Mouse (Mus musculus): ENCODE results near the gene Ttc25.

The Ttc25 gene

DNA sequence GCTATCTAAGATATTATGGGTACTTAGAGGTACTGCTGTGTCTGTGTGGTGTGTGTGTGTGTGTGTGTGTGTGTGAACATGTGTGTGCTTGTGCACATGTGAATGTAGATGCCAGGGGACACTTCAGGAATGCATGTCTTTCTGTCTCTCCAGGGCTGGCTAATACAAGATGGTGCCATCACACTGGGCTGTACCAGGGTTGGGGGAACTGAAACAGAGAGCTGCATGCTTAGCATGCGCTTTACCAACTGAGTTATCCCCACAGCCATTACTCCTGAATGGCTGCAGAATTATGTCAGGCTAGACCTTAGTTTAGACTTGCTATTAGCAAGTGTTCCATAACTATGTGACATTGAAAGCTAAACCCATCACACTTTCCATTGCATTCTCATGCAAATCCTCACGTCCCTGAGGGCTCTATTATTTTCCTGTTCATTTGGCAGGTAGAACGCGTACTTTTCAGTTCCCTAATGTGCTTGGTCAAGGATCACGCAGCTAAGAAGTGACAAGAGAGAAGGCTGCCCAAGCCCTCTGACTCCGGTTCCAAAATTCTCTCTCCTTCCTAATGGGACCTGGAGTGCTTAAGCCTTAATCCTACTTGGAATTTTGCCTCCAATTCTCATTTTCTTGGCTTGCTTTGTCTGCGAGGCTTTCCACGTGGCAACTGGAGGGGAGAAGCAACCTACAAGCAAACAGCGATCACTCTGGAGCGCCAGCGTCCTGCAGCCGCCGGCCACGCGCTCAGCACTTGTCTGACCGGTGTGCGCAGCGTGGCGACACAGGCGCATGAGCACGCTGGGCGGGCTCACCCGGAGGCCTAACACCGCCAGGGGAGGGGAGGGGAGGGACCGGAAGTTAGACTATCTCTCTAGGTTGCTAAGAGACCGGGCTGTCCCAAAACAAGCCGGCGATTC lies at the start of gene Ttc25:
Ttc25 (plus strand) TSS at position 776 of the 914 bp plus-strand sequence.
- peak; percentile 90 to 94 for DNase-seq

GRCm38 (mm10) chr11:100500241-100500640 lies 45.2 kb upstream of the Ttc25 start:
- no peak for DNase-seq

GRCm38 (mm10) chr11:100500651-100501050 lies 44.8 kb upstream of the Ttc25 start:
- no peak for DNase-seq

- no peak for DNase-seq
These were observed 44.1 kb upstream of the Ttc25 start for GRCm38 (mm10) chr11:100501321-100501720.

DNA sequence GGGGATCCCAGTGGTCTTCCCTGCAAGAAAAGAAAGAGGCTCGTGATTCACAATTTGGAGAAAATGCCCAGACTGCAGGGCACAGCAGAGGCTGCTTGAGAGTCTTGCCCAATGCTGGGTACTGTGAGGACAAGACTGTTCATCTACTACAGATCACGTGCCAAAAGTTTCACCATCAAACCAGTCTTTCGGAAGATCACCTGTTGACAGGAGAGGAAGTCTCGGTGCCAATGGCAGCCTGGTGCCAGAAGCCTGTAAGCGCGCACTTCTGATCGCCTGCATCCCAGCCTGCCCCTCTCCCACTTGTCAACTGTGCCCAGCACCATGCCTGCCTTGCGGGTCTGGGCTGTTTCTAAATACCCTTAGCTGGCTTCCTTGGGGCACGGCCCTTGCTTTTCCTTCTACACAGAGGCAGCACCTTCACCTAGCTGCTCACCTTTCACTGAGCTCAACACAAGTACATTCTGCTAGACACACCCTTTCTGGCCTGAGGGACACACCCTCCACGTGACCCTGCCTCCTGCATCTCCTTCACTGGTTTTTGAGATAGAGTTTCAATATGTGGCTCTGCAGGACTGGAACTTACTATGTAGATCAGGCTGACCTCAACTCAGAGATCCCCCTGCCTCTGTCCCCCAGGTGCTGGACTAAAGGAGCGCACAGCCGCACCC lies 40.3 kb upstream of the Ttc25 start:
- no peak for DNase-seq

- DNase-seq: no peak
These were observed 39.4 kb upstream of the Ttc25 start for GRCm38 (mm10) chr11:100505997-100506396.

- DNase-seq: no peak
These were observed 34.9 kb upstream of the Ttc25 start for GRCm38 (mm10) chr11:100510556-100510955.

DNA sequence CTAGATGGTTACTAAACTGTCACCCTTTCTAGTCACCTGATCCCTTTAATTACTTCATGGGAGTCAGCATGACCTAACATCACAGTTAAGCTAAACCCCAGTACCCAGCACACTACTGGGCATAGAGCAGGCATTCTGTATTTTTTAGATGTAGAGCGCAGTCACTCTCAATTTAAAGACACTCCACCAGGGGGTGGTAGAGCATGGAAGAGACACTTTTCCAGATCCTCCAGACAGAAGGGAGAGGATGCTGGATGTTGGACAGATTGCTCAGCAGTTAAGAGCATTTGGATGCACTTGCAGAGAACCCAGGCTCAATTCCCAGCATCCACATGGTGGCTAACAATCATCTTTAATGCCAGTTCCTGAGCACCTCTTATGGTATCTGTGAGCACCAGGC lies 33.0 kb upstream of the Ttc25 start:
- peak in 1 of 2 experiments; percentile 37 for DNase-seq

DNA sequence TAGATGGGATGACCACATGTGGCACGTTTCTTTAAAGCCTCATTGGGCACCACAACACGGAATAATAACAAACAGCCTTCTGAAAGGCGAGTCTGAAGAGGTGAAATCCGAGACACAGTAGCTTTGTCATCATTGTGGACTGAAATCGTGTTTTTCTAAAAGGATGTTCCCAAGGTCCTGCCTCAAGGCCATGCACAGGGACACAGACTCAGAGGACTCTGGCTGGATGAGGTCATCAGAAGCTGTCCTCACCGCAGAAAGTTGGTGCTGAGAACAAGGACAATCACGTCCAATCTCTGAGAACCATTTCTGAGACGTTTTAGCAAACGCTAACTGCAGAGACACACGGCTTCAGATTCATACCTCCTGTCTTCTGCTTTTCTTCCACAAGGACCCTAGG lies 31.7 kb upstream of the Ttc25 start:
- DNase-seq: no peak

DNA sequence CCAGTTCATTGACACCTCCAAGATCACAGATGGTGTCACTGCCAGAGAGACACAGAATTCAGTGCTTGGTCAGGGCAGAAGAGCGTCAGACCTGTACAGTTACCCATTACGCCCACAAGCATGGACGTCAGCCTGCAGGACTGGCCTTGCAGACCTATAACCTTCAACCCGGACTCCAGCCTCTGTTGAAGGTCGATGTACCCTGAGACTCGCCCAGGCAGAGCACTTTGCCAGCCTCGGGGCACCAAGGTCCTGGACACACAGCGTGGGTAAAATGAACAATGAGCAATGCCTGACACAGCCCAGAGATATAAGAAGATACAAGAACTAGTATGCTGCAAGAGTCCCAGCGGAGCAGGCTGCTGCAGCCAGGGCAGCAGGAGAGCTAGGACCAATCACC lies 30.3 kb upstream of the Ttc25 start:
- no peak for DNase-seq

DNA sequence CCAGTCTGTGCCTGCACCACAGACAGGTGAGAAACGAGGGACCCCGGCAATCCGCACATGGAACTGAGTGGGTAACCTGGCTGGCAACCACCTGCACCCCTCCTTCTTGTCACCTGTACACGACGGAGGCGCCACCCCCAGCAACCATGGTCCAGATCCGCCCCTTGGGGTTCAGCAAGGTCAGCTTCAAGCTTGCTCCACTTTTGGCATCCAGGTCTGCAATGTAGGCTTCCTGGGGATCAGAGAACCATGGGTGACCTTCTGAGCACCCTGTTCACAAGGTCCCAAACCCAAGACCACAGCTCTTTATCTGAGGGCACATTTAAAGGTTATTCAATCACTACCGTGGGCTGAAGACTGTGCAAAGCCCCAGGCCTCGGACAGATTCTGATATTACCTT lies 29.6 kb upstream of the Ttc25 start:
- DNase-seq: no peak

DNA sequence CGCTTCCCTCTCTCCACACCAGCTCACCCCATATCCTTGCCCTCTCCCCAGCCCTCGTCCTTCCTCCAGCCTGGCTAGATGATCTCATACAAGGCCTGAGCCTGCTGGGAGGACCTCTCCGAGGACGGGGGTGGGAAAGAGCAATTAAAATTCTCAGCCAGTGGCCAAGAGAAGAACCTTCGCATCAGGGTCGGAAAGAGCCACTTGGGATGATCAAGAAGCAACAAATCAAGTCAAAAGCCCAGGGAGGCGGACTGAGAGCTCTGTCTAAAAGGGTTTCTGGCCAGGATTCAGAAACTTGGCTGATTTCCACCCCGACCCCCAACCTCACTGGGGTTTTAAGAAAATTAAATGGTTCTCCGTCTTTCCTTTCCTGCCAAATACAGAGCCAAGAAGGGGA lies 29.1 kb upstream of the Ttc25 start:
- no peak for DNase-seq

GRCm38 (mm10) chr11:100518188-100518591 lies 27.2 kb upstream of the Ttc25 start:
- DNase-seq: peak in 1 of 2 experiments; percentile 11

GRCm38 (mm10) chr11:100519188-100519587 lies 26.2 kb upstream of the Ttc25 start:
- no peak for DNase-seq

DNA sequence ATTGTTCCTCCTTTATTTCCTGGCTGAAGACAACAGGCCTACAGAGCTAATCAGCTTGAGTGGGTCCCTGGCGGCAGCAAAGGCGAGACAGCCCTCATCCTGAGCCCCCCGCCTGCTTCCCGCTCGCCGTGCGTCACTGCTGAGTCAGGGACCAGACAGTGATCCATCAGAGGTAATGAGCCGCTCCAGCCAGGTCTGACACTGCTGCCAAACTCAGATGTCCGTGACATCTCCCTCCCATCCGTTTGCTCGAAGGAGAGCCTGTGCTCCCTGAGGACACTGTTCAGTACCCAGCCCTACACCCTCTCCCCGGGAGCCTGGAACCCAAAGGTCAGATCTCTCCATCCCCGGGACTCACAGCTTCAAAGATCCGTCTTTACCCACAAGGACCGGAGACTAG lies 24.6 kb upstream of the Ttc25 start:
- DNase-seq: no peak

- no peak for DNase-seq
These were observed 21.0 kb upstream of the Ttc25 start for GRCm38 (mm10) chr11:100524358-100524757.

DNA sequence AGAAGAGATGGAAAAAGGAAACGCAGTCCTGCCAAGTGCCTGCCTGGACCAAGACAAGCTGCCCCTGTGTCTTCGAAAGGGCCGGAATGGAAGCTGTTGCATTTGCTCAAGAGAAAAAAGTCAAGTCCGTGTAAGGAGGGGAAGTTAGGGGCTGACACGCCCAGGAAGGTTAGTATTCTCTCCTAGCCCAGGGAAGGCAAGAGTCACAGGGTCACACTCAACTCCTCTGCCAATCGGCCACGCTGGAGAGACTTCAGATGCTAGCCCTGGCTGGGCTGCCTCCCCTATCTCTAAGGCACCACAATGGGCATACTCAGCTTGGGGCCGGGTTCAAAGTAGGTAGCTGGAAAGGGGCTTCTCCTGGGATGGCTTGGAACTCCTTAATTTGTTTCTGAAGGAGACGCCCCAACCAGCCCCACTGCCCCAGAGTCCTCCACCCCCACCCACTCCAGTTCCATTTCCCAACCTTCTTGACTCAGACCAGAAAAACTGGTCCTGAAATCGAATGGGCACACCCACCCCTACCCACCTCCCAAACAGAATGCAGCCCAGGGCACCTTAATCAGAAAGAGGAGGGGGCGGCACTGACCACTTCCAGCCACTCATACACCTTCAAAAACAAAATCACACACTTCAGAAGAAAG lies 20.3 kb upstream of the Ttc25 start:
- DNase-seq: peak; percentile 45 to 51

DNA sequence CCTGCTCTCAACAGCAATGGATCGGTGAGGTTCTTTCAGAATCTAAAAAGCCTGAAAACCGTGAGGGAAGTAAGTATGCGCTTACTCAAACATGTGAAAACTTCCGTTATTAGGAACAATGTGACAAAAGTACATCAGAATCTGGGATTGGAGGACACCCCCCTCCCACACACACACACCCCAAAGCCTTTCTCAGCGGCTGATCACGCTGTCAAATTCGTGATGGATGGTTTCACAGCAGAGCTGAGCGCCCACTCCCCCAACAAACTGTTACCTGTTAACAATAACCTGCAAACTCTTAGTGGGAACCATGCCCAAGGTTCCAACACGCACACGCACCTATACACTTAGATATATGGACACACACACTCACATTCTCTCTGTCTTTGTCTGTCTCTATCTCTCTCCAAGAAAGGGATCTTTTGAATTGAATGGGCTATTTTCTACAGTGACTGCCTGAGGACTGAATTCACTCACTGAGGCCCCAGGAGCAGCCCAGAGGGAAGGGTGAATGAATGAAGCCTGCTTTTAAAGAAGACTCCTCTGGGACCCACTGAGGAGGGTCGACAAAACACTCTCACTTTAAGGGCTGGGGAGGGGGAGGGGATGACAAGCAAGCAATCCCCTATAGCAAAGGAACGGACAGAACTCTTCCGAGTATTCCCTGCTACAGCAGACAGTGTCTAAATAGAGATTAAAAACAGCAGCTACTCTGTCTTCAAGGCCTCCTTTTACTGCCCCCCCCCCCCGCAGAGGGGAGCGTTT lies 19.2 kb upstream of the Ttc25 start:
- no peak for DNase-seq

- peak; percentile 77 to 82 for DNase-seq
These were observed 18.3 kb upstream of the Ttc25 start for GRCm38 (mm10) chr11:100527066-100527457.

- DNase-seq: peak; percentile 98 to 100
These were observed 17.7 kb upstream of the Ttc25 start, which contains the start of gene Acly for GRCm38 (mm10) chr11:100527458-100528374. TSS of gene Acly (minus strand) at chr11:100528000.

DNA sequence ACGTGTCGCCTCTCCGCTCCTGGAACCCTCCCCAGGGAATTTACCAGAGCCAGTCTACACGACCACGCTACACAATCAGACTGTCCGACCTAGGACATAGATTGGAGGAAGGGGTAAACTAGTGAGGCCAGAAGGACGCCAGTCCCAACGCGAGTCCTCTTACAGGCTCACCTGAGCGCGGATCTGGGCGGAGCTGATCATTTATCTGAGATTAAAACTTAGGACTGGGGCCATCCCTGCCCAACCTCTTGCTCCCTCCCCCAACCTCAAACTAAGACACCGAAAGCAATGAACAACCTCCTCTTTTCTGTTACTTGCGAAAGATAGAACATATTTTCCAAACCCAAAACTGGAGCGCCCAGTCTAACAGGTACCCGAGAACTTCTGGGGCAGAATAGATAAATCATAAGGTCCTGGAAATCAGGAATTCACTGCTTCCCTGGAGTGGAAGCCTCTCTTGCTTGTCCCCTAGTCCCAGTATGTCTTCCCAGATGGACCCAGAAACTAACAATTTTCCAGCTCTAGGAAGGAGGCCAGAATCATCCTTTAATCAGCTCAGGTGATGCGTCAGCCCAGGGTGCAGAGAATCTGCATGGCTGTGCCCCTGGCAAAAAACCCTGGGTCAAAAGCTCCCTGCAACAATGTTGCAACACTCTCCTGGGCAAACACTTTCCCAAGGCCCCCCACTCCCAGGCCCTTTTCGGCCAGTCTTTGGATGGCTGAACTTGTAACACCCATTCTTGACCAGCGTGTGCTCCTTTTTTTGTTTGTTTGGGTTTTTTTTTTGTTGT lies 16.8 kb upstream of the Ttc25 start:
- no peak for DNase-seq
